Comparison of ENCODE assay signal across 26 mouse cellular contexts in the genomic region with DNA sequence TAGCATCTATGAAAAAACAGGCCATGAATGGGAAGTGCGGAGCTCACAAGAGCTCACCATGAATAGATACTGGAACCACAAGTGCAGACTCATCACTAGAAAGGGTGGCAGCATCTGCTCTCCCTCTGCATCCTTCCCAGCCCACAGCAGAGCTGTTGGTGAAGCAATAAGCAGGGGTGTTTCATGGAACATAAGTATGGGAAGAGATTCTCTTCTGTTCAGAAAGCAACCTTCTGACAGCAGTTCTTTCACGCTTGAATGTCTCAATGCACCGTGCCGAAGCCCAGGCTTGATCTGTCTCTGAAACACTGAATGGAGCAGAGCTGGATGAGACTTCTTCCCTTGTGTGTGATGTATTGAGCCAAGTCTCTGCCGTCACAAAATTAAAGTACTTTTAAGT.
DNase-seq lines count a peak whose midpoint lies in the region; ATAC-seq and TF ChIP-seq lines count a peak whose summit lies in the region.
"Had no signal": no experiment of that assay in that cellular context is flagged by ENCODE, and none has a peak within 500 bp of the region (broad histone marks: within the 10 kb centered on the region; RNA-seq: fewer than 3 reads in every experiment).

No protein-coding gene starts in this region.

- TF ChIP-seq CTCF in midbrain, postnatal 0 days (IDR thresholded peaks at IDR 0.05), result no peak

- no peak for ATAC-seq in hindbrain, embryonic 16.5 days
- no peak for ATAC-seq in hindbrain, embryonic 11.5 days (ENCODE audit: low FRiP score)
- ATAC-seq in midbrain, embryonic 14.5 days (ENCODE audit: low FRiP score, low TSS enrichment), result no peak
- no peak for ATAC-seq in midbrain, postnatal 0 days (ENCODE audit: low FRiP score)
- ATAC-seq: forebrain, embryonic 16.5 days; midbrain, embryonic 16.5 days had no signal

- peaks cover 2% of the 10 kb centered on the region; the same call in 1 of the 2 replicates for H3K4me1 ChIP-seq in hindbrain, embryonic 16.5 days (ENCODE audit: control insufficient read depth, insufficient read depth, low read depth, low read length)
- no peaks in the 10 kb centered on the region for H3K4me1 ChIP-seq in hindbrain, embryonic 11.5 days (replicated peaks; ENCODE audit: control insufficient read depth, insufficient read depth, low read length)
- peaks cover 8% of the 10 kb centered on the region for H3K4me1 ChIP-seq in midbrain, embryonic 14.5 days (ENCODE audit: control insufficient read depth, insufficient read depth, low read length)
- H3K4me1 ChIP-seq in midbrain, postnatal 0 days (ENCODE audit: insufficient read depth, low read length), result no peaks in the 10 kb centered on the region
- H3K4me1 ChIP-seq: embryonic facial prominence, embryonic 10.5 days; heart, embryonic 12.5 days; hindbrain, embryonic 12.5 days; limb, embryonic 15.5 days; megakaryocyte, embryonic 14.5 days had no signal

- no peak overlapping the region for H3K9ac ChIP-seq in hindbrain, embryonic 16.5 days (ENCODE audit: low read depth, low read length)
- H3K9ac ChIP-seq in hindbrain, embryonic 11.5 days (ENCODE audit: low read depth, low read length), result no peak overlapping the region
- no peak overlapping the region for H3K9ac ChIP-seq in midbrain, embryonic 14.5 days (replicated peaks; ENCODE audit: low read length)
- H3K9ac ChIP-seq in midbrain, postnatal 0 days (replicated peaks; ENCODE audit: low read length, poor library complexity, severe bottlenecking), result no peak overlapping the region
- H3K9ac ChIP-seq: heart, embryonic 12.5 days; hindbrain, embryonic 12.5 days; limb, embryonic 15.5 days; liver, embryonic 14.5 days; lung, embryonic 14.5 days had no signal

- peak; percentile 44 to 59 for DNase-seq in cerebellum, postnatal 10 days
- DNase-seq in cerebellum, postnatal 36 days, result no peak
- DNase-seq in hindbrain, embryonic 11.5 days (ENCODE audit: low spot score), result no peak
- peak; percentile 12 for DNase-seq in midbrain, embryonic 14.5 days
- no peak for DNase-seq in midbrain, postnatal 0 days (ENCODE audit: low spot score)
- peak; percentile 11 for DNase-seq in right cerebral cortex, postnatal 14 days
- no peak for DNase-seq in thymus, postnatal 25 days
- DNase-seq: adrenal gland, postnatal 10 days; cerebellum, adult 2 months; gastrocnemius, postnatal 14 days; heart, adult 11 months; heart, postnatal 10 days; kidney, adult 11 months; kidney, postnatal 4 days; lung, embryonic 14.5 days; lung, postnatal 36 days; thymus, postnatal 36 days had no signal

- no peaks in the 10 kb centered on the region for H3K9me3 ChIP-seq in hindbrain, embryonic 16.5 days (ENCODE audit: control insufficient read depth, low read length)
- no peaks in the 10 kb centered on the region for H3K9me3 ChIP-seq in hindbrain, embryonic 11.5 days (ENCODE audit: control insufficient read depth, low read length)
- no peaks in the 10 kb centered on the region for H3K9me3 ChIP-seq in midbrain, embryonic 14.5 days (ENCODE audit: control insufficient read depth, low read length)
- H3K9me3 ChIP-seq in midbrain, postnatal 0 days (ENCODE audit: low read length), result no peaks in the 10 kb centered on the region
- H3K9me3 ChIP-seq: embryonic facial prominence, embryonic 10.5 days; heart, embryonic 12.5 days; hindbrain, embryonic 12.5 days; limb, embryonic 15.5 days; megakaryocyte, embryonic 14.5 days had no signal

- no peak overlapping the region for H3K4me2 ChIP-seq in hindbrain, embryonic 16.5 days (ENCODE audit: low read length)
- no peak overlapping the region for H3K4me2 ChIP-seq in hindbrain, embryonic 11.5 days (replicated peaks; ENCODE audit: low read depth, low read length)
- no peak overlapping the region for H3K4me2 ChIP-seq in midbrain, embryonic 14.5 days (ENCODE audit: low read length)
- H3K4me2 ChIP-seq in midbrain, postnatal 0 days (ENCODE audit: low read depth, low read length, poor library complexity, severe bottlenecking), result no peak overlapping the region
- H3K4me2 ChIP-seq: heart, embryonic 12.5 days; hindbrain, embryonic 12.5 days; limb, embryonic 15.5 days; lung, embryonic 14.5 days had no signal

- no peak overlapping the region for H3K4me3 ChIP-seq in hindbrain, embryonic 16.5 days (ENCODE audit: low read length)
- no peak overlapping the region for H3K4me3 ChIP-seq in hindbrain, embryonic 11.5 days (ENCODE audit: low read depth, low read length)
- no peak overlapping the region for H3K4me3 ChIP-seq in midbrain, embryonic 14.5 days (replicated peaks; ENCODE audit: low read depth, low read length)
- H3K4me3 ChIP-seq in midbrain, postnatal 0 days (ENCODE audit: low read depth, low read length), result no peak overlapping the region
- H3K4me3 ChIP-seq: embryonic facial prominence, embryonic 10.5 days; heart, embryonic 12.5 days; hindbrain, embryonic 12.5 days; limb, embryonic 15.5 days; megakaryocyte, embryonic 14.5 days had no signal

- H3K36me3 ChIP-seq in hindbrain, embryonic 16.5 days (ENCODE audit: control insufficient read depth, insufficient read depth, low read length), result no peaks in the 10 kb centered on the region
- no peaks in the 10 kb centered on the region for H3K36me3 ChIP-seq in hindbrain, embryonic 11.5 days (ENCODE audit: control insufficient read depth, insufficient read depth, low read length)
- no peaks in the 10 kb centered on the region for H3K36me3 ChIP-seq in midbrain, embryonic 14.5 days (ENCODE audit: control insufficient read depth, insufficient read depth, low read length)
- no peaks in the 10 kb centered on the region for H3K36me3 ChIP-seq in midbrain, postnatal 0 days (ENCODE audit: insufficient read depth, low read length)
- H3K36me3 ChIP-seq: embryonic facial prominence, embryonic 10.5 days; heart, embryonic 12.5 days; hindbrain, embryonic 12.5 days; limb, embryonic 15.5 days had no signal

- no peaks in the 10 kb centered on the region for H3K27me3 ChIP-seq in hindbrain, embryonic 16.5 days (replicated peaks; ENCODE audit: control insufficient read depth, insufficient read depth, low read length)
- H3K27me3 ChIP-seq in hindbrain, embryonic 11.5 days (ENCODE audit: control insufficient read depth, insufficient read depth, low read length), result no peaks in the 10 kb centered on the region
- no peaks in the 10 kb centered on the region for H3K27me3 ChIP-seq in midbrain, embryonic 14.5 days (ENCODE audit: control insufficient read depth, insufficient read depth, low read length)
- no peaks in the 10 kb centered on the region for H3K27me3 ChIP-seq in midbrain, postnatal 0 days (ENCODE audit: insufficient read depth, low read length)
- H3K27me3 ChIP-seq: heart, embryonic 12.5 days; hindbrain, embryonic 12.5 days; limb, embryonic 15.5 days; megakaryocyte, embryonic 14.5 days had no signal

- H3K27ac ChIP-seq in hindbrain, embryonic 16.5 days (ENCODE audit: low read depth, low read length), result 0 out of 2 replicates have a peak overlapping the region, but pooled peaks have one; percentile 20
- no peak overlapping the region for H3K27ac ChIP-seq in hindbrain, embryonic 11.5 days (ENCODE audit: low read depth, low read length)
- H3K27ac ChIP-seq in midbrain, embryonic 14.5 days (replicated peaks; ENCODE audit: low read depth, low read length), result no peak overlapping the region
- H3K27ac ChIP-seq in midbrain, postnatal 0 days (ENCODE audit: low read depth, low read length), result no peak overlapping the region
- H3K27ac ChIP-seq: embryonic facial prominence, embryonic 10.5 days; hindbrain, embryonic 12.5 days; limb, embryonic 15.5 days; liver, embryonic 14.5 days had no signal

- 46% methylated on average over 5 of the region's 5 CpGs for WGBS in hindbrain, embryonic 16.5 days
- WGBS in hindbrain, embryonic 11.5 days, result 76% methylated on average over 5 of the region's 5 CpGs
- 36% methylated on average over 5 of the region's 5 CpGs for WGBS in midbrain, embryonic 14.5 days
- 50% methylated on average over 5 of the region's 5 CpGs for WGBS in midbrain, postnatal 0 days

Comparison
In these comparisons a context has a peak if more than half of its experiments do, and no peak if none do; other contexts are left out.
1. DNase-seq: peak in cerebellum, postnatal 10 days (2 of 2), midbrain, embryonic 14.5 days (single experiment) and right cerebral cortex, postnatal 14 days (single experiment); none in cerebellum, postnatal 36 days (0 of 2), hindbrain, embryonic 11.5 days (single experiment), midbrain, postnatal 0 days (single experiment) and thymus, postnatal 25 days (single experiment).